Mouse (Mus musculus): ENCODE measurements at regions not wholly inside any gene's neighbourhood (a gene's known extent, or its start where the extent isn't known, plus 50 kb on each side); places are given as distances from the start of the nearest gene placed in this dataset.
A peak's percentile ranks its signal among the peaks of the same experiment; 100 is the strongest.

DNA sequence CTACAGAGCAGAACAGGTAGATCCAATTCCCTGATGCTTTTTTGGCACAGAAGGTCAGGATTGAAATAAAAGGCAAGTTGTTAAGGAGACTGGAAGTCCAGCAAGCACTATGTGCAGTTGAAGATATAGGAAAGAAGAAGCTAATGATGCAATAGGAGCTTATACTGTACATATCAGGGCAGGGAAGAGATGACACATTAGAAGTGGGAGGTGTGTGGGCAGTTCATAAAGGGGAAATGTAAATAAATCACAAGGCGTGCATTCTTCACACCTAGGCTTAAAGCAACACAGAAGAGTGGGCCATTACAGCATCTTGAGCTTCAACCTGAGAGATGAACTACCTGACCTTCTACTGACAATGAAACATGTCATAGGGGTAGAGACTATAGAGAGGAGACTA lies 71.5 kb upstream of the Atp2b1 start:
- no peak overlapping the region for H3K4me3 ChIP-seq
- WGBS: 81% methylated on average over 1 of the region's 1 CpGs
- ATAC-seq (ENCODE audit: borderline replicate concordance, extremely low read depth, low FRiP score, low TSS enrichment): no peak

DNA sequence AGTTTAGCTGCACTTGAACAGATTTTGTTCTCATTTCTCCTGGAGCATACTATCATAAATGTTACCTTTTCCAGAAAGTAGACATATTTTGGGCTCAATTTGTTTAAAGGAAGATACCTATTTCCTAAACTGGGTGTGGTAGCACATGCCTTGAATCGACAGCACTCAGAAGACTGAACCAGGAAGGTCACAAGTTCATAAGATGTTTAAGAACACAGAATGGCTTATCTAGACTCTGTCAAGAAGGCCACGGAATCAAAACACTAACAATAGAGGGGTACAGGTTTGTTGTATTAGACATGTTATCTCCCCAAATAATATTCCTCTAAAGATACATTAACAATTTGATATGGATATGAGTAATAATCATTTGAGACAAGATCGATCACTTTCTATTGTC lies 64.4 kb upstream of the Atp2b1 start:
- H3K9ac ChIP-seq: no peak overlapping the region
- no peaks in the 10 kb centered on the region for H3K9me3 ChIP-seq
- H3K27ac ChIP-seq: no peak overlapping the region
- no peak overlapping the region for H3K4me3 ChIP-seq
- no peak for ATAC-seq (ENCODE audit: borderline replicate concordance, extremely low read depth, low FRiP score, low TSS enrichment)
- H3K4me2 ChIP-seq: no peak overlapping the region
- 64% methylated on average over 3 of the region's 3 CpGs for WGBS
- no peaks in the 10 kb centered on the region for H3K36me3 ChIP-seq
- H3K4me1 ChIP-seq: no peaks in the 10 kb centered on the region
- no peaks in the 10 kb centered on the region for H3K27me3 ChIP-seq

More for the DNA sequence above, 71.5 kb upstream of the Atp2b1 start:
- Histone ChIP-seq H3K9ac (no peak overlapping the region), H3K9me3 (peaks cover 6% of the 10 kb centered on the region; the same call in 1 of the 2 replicates), H3K4me2 (no peak overlapping the region), H3K4me1 (no peaks in the 10 kb centered on the region), H3K27me3 (no peaks in the 10 kb centered on the region), H3K27ac (no peak overlapping the region), H3K36me3 (no peaks in the 10 kb centered on the region)

DNA sequence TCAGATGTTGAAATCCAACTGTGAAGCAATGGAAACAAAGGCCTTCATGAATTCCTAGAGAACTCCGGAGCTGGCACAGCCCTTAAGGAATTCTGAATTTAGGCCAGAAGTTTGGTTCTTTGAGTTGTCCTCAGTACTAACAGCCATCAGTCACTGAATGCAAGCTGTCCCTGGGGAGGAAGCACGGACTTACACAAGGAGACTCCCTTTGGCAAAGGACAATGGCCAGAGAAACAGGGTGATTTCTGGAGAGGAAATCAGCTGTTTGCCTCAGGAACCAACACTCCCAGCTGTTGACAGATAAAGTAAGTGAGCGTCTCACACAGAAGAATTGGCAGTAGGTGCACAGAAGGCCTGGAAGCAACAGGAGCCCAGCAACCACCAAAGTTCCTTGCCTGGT lies 56.8 kb upstream of the Atp2b1 start:
- 24% methylated on average over 3 of the region's 3 CpGs for WGBS

DNA sequence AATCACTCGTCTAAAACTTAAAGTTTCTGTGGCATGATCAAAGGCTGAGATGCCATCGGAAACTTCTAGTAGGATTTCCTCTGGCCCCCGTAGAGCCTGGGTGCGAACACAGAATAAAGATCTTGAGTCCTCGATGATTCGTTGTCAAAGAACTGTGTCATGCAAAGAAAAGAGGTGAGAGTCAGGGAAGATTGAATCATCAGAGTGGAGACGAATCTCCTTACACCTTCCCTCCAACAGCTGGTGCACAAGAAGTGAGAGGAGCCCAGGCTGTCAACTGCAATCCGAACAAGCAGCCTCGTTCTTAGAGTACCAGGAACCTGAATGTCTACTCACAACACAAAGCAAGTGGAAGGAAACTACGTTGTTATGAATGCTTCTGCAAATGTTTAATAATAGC lies 52.7 kb upstream of the Atp2b1 start:
- H3K4me3 ChIP-seq: no peak overlapping the region
- H3K9me3 ChIP-seq: no peaks in the 10 kb centered on the region
- peaks cover 11% of the 10 kb centered on the region for H3K4me1 ChIP-seq
- no peak overlapping the region for H3K4me2 ChIP-seq
- WGBS: 72% methylated on average over 10 of the region's 10 CpGs
- no peak for ATAC-seq (ENCODE audit: borderline replicate concordance, extremely low read depth, low FRiP score, low TSS enrichment)
- no peak overlapping the region for H3K9ac ChIP-seq
- H3K27me3 ChIP-seq: no peaks in the 10 kb centered on the region
- no peaks in the 10 kb centered on the region for H3K36me3 ChIP-seq
- no peak overlapping the region for H3K27ac ChIP-seq

More for the DNA sequence above, 56.8 kb upstream of the Atp2b1 start:
- H3K4me2 ChIP-seq: no peak overlapping the region
- H3K4me1 ChIP-seq: peaks cover 3% of the 10 kb centered on the region
- ATAC-seq (ENCODE audit: borderline replicate concordance, extremely low read depth, low FRiP score, low TSS enrichment): peak; percentile 94
- no peak overlapping the region for H3K4me3 ChIP-seq
- no peaks in the 10 kb centered on the region for H3K27me3 ChIP-seq
- H3K27ac ChIP-seq: peak overlapping the region; percentile 61
- H3K36me3 ChIP-seq: no peaks in the 10 kb centered on the region
- H3K9ac ChIP-seq: no peak overlapping the region
- H3K9me3 ChIP-seq: no peaks in the 10 kb centered on the region

DNA sequence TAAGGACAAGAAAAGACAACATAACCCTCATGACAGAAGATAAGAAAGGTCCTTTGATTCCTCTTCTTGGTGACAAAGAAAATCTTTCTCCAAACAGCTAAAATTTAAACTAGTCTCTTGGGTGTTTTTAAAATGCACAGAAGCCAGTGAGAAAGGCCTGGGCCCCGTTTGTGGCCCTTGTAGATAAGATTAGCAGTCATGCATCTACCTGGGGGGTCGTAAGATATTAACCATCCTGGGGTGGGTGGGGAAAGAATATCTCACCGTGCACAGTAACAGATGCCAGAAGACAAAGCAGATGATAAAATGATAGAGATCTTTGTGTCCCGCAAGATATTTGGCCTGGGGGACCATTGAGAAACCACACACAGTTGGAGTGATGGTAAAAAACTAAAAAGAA lies 51.5 kb upstream of the Atp2b1 start:
- no peaks in the 10 kb centered on the region for H3K36me3 ChIP-seq
- H3K4me3 ChIP-seq: no peak overlapping the region
- WGBS: 54% methylated on average over 4 of the region's 4 CpGs
- ATAC-seq (ENCODE audit: borderline replicate concordance, extremely low read depth, low FRiP score, low TSS enrichment): no peak
- no peak overlapping the region for H3K27ac ChIP-seq
- H3K4me1 ChIP-seq: peaks cover 8% of the 10 kb centered on the region; the same call in 1 of the 2 replicates
- H3K9ac ChIP-seq: no peak overlapping the region
- H3K4me2 ChIP-seq: no peak overlapping the region
- no peaks in the 10 kb centered on the region for H3K27me3 ChIP-seq
- no peaks in the 10 kb centered on the region for H3K9me3 ChIP-seq

DNA sequence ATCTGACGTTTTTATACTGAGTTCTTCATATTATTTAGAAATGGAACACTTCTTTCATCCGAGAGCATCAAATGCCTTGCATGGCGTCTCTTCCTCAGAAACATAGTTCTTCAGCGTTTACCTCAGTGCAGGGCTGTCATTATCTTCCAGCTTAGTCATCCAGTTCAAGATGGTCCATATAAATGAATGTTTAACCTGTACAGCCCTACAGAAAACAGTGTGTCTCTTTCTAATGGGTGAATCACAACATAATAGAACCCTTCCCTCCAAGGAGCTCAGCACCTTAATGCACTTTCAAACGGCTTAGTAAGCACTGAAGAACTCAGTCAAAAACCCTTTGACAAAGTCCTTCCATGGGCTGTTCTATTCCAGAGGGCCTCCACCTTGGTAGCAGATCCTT lies 49.8 kb upstream of the Atp2b1 start:
- Histone ChIP-seq H3K4me1 (peaks cover 8% of the 10 kb centered on the region; the same call in 1 of the 2 replicates), H3K27ac (peak overlapping the region; percentile 57), H3K4me2 (no peak overlapping the region), H3K9ac (no peak overlapping the region), H3K9me3 (no peaks in the 10 kb centered on the region), H3K36me3 (no peaks in the 10 kb centered on the region), H3K27me3 (no peaks in the 10 kb centered on the region), H3K4me3 (no peak overlapping the region)
- WGBS: 72% methylated on average over 5 of the region's 5 CpGs
- ATAC-seq (ENCODE audit: borderline replicate concordance, extremely low read depth, low FRiP score, low TSS enrichment): no peak

Data from lung, embryonic 15.5 days (tissue).